Mouse (Mus musculus): ENCODE measurements around the gene Arl4c.

DNA sequence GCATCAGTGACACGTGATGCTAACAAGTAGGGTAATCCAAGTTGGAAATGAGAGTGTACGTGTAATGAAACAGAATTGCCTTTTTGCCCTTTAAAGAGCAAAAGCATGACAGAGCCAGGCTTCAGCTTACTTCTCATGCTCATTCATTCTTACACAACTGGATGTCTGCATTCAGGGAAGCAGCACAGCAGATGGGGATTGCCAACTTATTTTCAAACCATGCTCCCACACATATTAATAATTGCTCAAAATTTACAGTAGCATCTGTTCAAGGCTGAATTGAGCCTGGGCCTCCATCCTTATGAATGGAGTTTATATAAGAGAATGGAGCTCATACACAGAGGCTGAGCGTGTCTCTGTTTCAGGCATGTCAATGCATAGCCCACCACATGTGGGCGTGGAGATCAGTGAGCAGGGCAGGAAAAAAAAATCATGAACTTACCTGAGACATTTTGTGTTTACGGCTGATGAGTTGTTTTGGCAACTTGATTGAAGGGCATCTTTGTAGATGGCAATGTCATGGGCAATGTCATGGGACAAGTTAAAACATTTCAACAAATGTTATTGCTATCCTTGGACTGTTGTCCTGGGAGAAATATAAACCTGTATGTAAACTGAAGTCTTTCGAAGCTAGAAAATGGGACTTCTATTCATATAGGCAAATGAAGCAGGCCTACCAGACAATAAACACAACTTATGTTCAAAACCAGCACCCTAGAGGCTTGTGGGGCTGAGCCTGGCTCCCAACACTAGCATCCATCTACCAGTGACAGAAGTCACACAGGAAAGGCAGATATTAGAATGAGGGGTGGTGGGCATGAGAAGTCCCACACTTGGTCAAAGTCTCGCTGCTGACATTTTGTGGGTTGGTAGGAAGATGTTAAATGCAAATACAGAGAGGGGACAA lies 48.2 kb downstream of the Arl4c start:
- TF ChIP-seq POLR2A (IDR thresholded peaks at IDR 0.05; ENCODE audit: extremely low read depth, insufficient read depth, low read length), result no peak
- TF ChIP-seq CTCF (IDR thresholded peaks at IDR 0.05; ENCODE audit: low read depth, low read length), result no peak
